Mouse (Mus musculus) CH12.LX (cell line): Measurements from ENCODE around the gene Lrch3.

ENCODE experiments used
- CTCF ChIP-seq, 2 experiments: IDR thresholded peaks in 1 of 2; conservative IDR thresholded peaks in 1 of 2; 2 replicates each; pipeline ENCODE4 v1.5.1; 2011 to 2012; ENCODE audit warnings: low read depth in 2 of 2, low read length in 2 of 2, improper control_type of control experiment in 1 of 2, inconsistent platforms in 1 of 2, mild to moderate bottlenecking in 1 of 2, moderate library complexity in 1 of 2
- MXI1 ChIP-seq: IDR thresholded peaks from 2 replicates; pipeline ENCODE4 v1.6.1; 2011; ENCODE audit warnings: mild to moderate bottlenecking, low read depth, low read length, improper control_type of control experiment
- POLR2A ChIP-seq: IDR thresholded peaks from 2 replicates; pipeline ENCODE4 v1.6.1; 2011; ENCODE audit warnings: low read depth, mild to moderate bottlenecking, improper control_type of control experiment, low read length
- RCOR1 ChIP-seq: conservative IDR thresholded peaks from 2 replicates; pipeline ENCODE4 v1.6.1; 2012; ENCODE audit warnings: low read depth, mild to moderate bottlenecking, inconsistent platforms, low read length, improper control_type of control experiment

DNA sequence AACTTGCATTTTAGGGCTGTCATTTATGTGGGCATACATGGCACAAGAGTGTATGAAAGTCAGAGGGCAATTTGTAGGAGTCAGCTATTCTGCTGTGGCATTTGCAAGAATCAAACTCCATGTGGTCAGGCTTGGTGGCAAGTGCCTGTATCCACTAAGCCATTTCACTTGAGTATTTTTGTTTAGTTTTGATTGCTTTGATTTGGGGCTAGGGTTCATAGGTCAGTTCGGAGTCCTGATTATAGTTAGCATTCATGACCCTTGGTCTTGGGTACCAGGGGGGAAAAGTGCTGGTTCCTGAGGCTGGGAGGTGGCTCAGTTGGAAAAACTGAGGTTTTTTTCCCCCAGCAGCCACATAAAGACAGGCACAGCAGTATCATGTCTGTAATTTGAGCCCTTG, 145.6 kb downstream of the Lrch3 start:
- TF ChIP-seq RCOR1 (no peak), CTCF (conservative IDR thresholded peaks at IDR 0.05 in 1 of 2, IDR thresholded peaks at IDR 0.05 in 1 of 2; ENCODE audit: low read depth in 2 of 2, low read length in 2 of 2) (no peak), MXI1 (no peak), POLR2A (no peak)
